Mouse (Mus musculus) heart, postnatal 4 days (tissue): Measurements from ENCODE around the gene Pnpt1. TPM values are rescaled to one million over a fixed set of nuclear protein-coding genes. Genes with fewer than 3 reads are reported as not detected.

Experiments
- DNase-seq: peaks from one replicate; pipeline ENCODE4 v3.0.0; 2021
- total RNA-seq, 2 experiments: library from RNA; stranded (reverse); gene quantifications; 2 replicates each; pipeline ENCODE4 v1.2.3; 2021

Pnpt1 gene
- total RNA-seq = 10 to 100 TPM; 33.0 to 34.6 TPM

DNA sequence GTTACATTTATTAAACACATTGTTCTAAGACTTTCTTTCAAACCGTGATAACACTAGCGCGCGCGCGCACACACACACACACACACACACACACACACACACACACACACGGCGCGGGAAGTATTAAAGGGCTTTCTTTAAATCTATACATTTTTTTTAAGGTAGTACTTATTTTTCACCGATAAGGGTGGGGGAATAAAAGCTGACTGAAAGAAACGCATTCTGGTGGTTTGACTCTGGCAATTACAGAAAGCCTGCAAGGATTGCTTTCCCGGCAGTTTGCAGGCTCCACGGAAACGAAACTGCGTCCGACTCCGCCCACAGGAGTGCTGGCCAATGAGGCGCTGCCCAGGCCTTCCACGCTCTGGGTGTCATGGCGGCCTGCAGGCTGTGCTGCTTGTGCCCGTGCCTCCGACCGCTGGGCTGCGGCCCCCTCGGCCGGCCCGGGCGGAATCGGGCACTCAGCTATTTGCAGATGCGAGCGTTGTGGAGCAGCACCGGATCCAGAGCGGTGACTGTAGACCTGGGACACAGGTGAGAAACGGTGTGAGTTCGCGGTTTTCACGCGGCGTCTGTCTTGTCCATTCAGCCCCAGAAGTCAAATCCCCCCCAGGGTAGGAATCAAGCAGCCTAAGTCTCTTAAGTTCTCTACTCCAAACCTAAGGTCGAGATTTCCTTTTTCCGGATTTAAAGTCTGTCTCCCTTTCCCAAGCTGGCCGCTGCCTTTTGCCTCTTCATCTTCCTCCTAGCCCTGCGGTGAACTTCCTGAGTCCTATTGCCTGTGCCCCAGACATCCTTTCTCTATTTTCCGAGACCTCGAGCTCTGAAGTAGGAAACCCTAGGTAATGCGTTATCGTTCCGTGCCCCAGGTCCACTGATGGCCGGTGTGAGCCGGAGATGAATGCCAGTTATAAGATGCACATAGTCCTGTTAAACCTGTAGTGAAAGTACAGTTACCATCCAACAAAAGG is at the start of gene Pnpt1:
TSS of gene Pnpt1 (plus strand) at position 360 of the 971 bp plus-strand sequence.
- DNase-seq = peak; percentile 92

DNA sequence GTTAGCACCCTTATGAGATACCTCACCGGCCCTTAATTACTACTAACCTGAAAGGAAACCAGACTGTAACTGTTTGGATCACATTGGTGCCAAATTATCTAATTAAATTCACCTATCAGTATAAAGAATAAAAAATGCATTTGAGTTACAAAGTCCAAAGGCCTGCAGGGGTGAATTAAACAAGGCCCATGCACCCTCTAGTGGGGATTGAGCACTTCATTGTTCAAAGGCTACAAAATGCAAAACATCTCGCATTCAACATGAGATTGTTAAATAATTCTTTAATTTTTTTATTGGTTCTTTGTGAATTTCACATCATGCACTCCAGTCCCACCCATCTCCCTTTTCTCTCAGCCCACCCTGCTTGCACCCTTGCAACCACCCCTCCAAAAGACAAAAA is 38.1 kb upstream of the Pnpt1 start:
- no peak for DNase-seq

DNA sequence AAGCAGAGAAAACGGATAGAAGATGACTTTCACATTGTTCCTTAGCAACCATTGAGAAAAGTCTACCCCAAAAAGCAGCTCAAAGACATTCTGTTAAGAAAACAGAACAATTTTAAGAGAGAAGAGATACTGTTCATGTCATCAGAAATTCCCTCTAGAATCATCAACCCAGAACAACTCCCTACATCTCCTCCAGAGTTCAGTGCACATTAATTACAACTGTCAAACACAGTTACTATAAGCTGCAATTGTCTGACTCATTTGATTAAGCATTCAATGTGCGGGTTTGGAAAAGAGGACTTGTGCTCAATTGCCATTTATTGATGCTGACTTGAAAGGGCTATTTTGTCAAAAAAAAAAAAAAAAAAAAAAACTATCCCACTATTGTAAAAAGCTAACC is 31.6 kb upstream of the Pnpt1 start:
- no peak for DNase-seq

DNA sequence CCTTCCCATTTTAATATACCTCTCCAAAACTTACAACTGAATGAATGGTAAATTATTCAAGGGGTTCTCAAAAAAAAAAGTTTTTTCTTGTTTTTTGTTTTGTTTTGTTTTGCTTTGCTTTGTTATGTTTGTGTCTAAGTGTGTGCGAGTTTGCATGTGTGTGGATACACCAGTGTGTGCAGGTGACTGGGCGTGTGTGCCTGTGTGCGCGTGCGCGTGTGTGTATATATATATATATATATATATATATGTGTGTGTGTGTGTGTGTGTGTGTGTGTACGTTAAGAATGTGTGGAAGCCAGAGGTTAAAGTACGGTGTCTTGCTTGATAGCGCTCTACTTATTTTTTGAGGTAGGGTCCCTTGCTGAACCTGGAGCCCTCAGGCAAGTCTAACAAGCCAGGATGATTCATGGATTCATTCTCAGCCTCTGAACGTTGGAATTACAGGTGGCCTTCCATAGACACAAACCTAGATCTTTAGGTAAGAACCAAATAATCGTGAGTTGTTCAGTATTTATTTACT is 621 bp upstream of the Pnpt1 start:
- DNase-seq = no peak

DNA sequence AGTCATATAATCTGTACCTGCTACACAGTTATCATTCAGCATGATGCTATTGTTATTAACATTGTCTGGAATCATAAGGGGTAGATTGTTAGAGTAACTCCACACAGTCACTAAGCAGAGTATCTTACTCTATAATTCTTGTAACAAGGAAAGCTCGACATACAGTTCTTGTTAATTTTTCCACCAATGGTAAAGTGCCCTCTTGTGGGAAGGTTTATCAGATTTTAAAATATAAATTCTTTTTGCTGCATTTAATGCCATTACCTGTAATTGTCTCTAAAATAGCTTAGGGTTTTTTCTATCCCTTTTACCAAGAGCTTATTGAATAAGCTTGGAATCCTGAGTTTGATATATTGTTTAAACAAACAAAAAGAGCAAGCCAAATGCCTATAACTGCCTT is 10.1 kb downstream of the Pnpt1 start:
- DNase-seq = no peak

DNA sequence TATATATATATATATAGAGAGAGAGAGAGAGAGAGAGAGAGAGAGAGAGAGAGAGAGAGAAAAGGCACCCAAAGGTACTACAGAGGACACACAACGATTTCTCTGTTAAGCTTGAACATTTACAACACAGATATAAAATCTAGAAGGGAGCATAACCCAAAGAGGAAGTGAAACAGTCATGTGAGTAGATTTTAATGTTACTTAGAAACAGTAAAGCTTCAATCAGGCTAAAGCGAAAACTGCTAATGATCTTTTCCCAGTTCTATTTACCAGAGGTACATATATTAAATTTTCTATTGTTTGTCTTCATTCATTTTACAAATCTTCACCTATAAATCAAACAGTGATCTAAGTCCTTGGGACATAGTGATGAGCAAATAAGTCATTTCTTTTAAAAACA is 18.4 kb downstream of the Pnpt1 start:
- no peak for DNase-seq

DNA sequence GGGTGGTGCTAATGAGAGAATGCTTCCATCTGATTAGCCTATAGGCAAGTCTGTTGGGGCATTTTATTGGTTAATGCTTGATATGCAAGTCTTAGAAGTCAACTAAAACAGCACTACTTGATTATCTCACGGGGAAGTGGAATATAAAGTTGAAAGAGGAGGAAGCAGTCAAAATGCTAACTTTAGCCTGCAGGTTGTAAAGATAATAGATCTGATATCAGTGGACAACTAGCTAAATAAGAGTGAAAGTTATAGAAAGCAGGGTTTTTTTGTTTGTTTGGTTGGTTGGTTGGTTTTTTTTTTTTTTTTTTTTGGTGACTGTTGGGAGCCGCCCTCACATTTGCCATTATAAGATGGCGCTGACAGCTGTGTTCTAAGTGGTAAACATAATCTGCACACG is 33.0 kb downstream of the Pnpt1 start:
- DNase-seq = no peak

DNA sequence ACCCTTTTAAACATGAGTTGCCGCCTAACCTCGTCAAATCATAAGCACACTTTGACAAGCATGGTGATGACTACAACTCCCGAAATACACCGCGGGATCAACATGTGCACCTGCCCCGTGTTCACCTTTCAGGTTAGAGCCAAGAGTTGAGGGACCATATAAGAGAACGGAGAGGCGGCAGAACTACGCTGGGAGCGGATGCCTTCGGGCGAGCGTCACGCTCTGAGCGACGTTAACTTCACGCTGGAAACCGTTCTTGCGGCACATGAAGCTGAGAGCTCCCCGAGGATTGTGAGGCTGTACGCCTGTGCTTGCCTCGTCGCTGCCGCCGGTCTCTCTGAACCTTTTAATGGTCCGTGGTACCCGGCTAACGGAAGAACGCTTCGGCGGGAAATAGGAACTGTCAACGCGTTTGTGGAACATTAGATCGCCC is 41.4 kb downstream of the Pnpt1 start:
- DNase-seq = peak; percentile 37

DNA sequence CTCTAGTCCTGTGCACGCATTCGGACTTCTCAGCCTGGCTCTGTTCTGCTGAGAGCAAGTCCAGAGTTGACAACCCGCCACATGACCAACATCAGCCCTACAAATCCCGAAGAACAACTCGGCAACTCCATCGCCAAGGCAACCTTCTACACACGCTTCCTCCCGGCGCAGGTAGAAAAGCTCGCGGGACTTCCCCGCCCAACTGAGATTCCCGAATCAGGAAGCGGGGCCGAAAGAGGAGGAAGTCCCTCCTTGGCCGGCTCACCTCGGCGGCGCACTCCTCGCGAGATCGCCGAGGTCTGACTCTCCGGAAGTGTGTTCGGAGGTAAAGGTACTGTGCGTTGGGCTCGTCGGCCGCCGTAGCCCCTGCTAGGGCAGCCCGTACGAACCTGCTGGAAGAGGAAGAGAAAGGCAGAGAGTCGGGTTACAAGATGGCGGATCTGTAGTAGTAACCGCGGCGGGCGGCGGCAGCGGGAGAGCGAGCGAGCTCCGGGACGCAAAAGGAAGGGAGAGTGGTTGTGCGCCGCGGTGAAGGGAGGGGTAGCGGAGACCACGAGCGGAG is 42.1 kb downstream of the Pnpt1 start, which contains the start of gene Ppp4r3b:
TSS of gene Ppp4r3b (plus strand) at position 328 of the 562 bp plus-strand sequence.
- DNase-seq = peak; percentile 97

DNA sequence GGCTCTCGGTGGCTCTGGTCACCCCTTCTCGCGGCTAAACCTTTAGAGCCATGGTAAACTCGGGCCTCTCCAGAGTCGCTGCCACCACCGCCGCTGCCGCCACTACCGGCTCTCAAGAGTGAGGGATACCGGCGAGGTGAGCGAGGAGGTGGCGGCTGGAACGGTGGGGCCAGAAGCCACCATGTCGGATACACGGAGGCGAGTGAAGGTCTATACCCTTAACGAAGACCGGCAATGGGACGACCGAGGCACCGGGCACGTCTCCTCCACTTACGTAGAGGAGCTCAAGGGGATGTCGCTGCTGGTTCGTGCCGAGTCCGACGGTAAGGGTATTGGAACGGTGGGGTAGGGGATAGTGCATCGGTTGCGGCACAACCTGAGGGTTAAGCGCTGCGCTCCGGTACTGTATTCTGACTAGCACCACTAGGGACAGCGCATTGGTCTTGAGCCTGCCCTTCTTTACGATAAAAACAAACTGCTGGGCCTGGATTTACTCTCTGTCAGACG is 42.6 kb downstream of the Pnpt1 start:
- peak; percentile 73 for DNase-seq

DNA sequence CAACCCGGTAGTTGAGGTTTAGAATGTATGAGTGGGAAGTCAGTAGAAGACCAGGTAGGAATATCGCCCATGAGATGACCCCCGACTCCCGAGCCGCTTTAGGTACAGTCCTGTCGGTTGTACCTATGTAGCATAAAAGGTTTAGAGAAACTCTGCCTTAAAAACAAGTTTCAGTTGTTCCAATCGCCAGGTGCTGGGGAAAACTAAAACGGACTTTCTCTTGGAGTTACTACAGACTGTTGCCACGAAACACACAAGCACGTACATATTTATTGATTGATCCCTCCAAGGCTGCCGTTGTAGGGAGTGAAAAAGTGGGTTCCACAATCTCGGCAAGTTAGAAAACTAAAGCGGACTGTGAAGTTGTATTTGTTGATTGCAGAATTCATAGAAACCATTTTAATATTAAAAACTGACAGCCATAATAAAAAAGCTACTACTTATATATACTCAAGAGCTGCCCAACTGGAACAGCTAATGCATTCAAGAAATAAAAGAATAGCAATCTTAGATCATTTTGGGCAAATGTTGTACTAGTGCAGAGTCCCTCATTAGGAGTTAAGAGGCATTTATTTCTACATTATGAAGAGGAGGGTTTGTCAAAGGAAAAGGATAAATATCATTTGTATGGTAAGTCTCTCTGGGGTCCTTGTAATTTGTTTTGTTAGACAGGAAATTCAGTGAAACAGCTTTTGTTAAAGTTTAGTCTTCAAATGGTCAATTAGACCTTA is 43.3 kb downstream of the Pnpt1 start:
- DNase-seq = no peak

DNA sequence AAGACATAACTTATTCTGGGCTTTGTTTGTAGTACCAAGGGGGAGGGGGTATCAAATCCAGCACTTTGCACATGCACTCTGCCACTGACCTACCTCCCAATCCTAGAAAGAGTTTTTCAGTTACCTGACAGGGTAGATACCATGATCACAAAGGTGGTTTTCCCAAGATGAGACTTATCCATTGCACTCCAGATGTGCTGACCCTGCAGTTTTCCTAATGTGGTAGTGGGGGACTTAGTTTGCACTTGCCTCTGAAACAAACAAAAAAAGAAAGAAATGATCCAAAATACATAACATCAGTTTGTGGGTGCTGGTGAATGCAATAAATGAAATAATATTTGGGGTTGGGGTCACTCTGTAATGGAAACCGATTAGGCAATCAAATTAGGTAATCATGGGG is 48.8 kb downstream of the Pnpt1 start:
- DNase-seq = no peak

DNA sequence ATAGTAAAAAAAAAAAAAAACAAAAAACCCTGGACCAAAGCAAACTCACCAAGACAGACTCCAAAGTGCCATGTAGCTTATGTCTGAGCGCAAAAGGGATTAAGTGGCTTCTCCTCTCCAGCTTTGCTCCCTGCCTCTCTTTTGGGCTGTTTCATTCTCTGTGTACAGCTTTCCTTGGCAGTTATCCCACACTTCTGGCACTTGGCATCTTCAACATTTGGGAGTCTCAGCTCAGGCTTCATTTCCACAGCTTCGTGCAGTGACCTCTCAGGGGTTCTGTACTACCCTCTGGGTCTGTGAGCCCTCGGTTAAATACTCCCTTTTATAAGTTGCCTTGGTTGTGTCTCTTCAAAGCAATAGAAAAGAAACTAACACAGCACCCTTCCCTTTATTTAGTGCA is 50.1 kb downstream of the Pnpt1 start:
- peak; percentile 39 for DNase-seq

DNA sequence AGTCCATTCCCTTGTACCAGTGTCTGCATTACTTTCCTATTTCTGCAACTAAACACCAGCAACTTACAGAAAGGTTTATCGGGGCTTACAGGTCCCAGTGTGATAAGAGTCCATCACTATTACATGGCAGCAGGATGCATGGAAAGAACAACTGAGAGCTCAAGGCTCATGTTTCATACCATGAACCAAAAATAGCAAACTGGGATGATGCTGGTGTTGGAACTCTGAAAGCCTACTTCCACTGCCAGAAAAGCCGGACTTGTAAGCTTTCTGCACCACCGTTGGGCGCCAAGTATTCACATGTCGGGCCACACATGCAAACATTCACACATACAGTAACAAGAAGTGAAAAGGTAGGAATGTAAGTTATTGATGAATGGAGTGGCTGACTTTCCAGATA is 51.2 kb downstream of the Pnpt1 start:
- DNase-seq = no peak

DNA sequence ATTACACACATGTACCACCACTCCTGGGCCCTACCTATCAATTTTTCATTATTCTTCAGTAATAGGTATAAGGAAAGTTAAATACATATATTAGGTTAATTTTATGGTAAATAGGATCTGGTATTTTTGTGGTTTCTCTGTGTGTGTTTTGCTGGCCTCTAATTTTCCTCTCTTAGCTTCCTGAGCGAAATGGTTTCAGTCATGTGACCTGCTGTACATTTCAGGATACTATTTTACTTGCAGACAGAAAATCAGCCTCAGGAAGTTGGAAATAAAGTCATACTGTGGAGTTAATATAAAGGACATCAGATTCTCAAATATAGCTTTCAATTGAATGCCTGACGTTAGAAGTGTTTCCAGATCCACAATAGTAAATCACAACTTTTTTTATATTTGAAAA is 58.4 kb downstream of the Pnpt1 start:
- no peak for DNase-seq

DNA sequence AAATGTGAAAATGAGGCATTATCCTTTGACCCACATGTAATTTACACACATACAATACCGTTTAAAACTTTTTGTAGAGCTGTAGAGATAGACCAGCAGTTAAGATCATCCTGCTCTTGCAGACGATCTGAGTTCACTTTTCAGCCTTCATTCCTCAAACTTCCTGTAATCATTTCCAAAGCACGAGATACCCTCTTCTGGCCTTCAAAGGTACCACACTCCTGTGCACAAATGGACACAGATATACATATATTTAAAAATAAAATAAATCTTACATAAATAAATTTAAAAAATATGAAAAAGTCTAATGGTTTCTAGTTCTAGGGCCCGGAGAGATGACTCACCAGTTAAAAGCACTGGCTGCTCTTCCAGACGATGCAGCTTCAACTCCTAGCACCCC is 73.1 kb downstream of the Pnpt1 start:
- DNase-seq = no peak

DNA sequence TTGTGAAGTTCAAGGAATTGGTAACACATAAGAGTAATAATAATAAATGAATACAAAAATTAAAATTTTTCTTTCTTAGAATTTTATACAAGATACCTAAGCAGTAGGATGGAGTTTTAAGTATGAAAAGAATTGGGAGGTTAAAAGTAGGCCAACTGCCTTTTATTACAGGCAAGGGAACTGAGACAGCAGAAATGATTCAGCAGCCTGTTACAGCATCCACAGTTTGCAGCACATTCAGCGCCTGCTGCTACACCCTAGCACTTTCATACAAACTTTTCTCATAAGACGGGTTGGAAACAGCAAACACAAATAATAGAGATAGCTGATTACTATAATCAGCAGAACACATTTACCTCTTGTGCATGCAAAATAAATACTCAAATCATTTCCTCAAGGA is 79.2 kb downstream of the Pnpt1 start:
- no peak for DNase-seq

Other genes starting within 250 kb of the Pnpt1 start
- gene Ppp4r3b, start 42.1 kb downstream of the Pnpt1 start, total RNA-seq = 10 to 100 TPM; 38.3 to 40.2 TPM
- 10 to 100 TPM; 23.7 to 25.8 TPM for gene Cfap36, start 116.7 kb downstream of the Pnpt1 start, total RNA-seq
- 10 to 100 TPM; 28.9 to 29.5 TPM for gene Ccdc88a, start 242.9 kb downstream of the Pnpt1 start, total RNA-seq